ENCODE assay signal across 27 mouse cellular contexts in the genomic region with DNA sequence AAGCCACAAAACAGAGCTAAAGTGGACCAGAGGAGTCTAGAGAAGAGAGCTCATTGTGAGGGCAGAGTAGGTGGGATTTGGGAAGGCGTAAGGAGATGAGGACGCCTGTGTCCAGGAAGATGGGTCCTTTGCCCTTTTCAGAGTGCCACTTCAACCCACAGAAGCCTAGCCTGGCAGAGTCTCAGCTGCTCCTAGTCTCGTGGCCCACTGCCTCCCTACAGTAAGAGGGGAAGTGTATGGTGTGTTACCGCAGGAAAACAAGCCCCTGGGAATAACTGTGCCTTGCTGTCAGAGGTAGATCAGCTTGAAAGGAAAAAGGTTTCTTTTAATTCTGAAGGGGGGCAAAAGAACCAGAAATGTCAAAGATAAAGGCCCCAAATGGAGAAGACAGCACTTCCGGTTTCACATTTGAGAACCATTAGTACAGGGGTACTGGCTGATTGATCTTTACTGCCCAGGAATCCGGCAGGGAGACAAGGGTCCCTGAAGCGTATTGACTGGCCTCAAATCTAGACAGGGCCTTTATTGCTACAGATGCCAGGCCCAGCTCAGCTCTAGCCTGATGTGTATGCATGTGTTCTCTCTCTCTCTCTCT. TPM values are rescaled to one million over a fixed set of nuclear protein-coding genes. Genes with fewer than 3 reads are reported as not detected.
DNase-seq lines count a peak whose midpoint lies in the region; ATAC-seq and TF ChIP-seq lines count a peak whose summit lies in the region.
"Had no signal": no experiment of that assay in that cellular context is flagged by ENCODE, and none has a peak within 500 bp of the region (broad histone marks: within the 10 kb centered on the region; RNA-seq: fewer than 3 reads in every experiment).

No protein-coding gene starts in this region.

- no peak for ATAC-seq in heart, embryonic 12.5 days (ENCODE audit: insufficient number of reproducible peaks, low FRiP score)
- ATAC-seq in activated CD4-positive, CD25-positive, alpha-beta regulatory T cell, adult 4 months: peak; percentile 43
- no peak for ATAC-seq in embryonic facial prominence, embryonic 15.5 days (ENCODE audit: insufficient number of reproducible peaks, low FRiP score, low TSS enrichment, low read depth)
- no peak for ATAC-seq in forebrain, embryonic 16.5 days

- H3K9me3 ChIP-seq in heart, embryonic 12.5 days (replicated peaks): no peaks in the 10 kb centered on the region
- no peaks in the 10 kb centered on the region for H3K9me3 ChIP-seq in CH12.LX (replicated peaks; ENCODE audit: low read length)
- H3K9me3 ChIP-seq in embryonic facial prominence, embryonic 15.5 days (replicated peaks): no peaks in the 10 kb centered on the region
- H3K9me3 ChIP-seq in forebrain, embryonic 16.5 days (ENCODE audit: control insufficient read depth, low read length): no peaks in the 10 kb centered on the region
- H3K9me3 ChIP-seq: heart, embryonic 15.5 days had no signal

- peaks cover 24% of the 10 kb centered on the region for H3K36me3 ChIP-seq in heart, embryonic 12.5 days
- H3K36me3 ChIP-seq in CH12.LX (replicated peaks in 1 of 2; ENCODE audit: control insufficient read depth in 1 of 2, insufficient read depth in 1 of 2, low read length in 1 of 2): peaks cover 12 to 32% of the 10 kb centered on the region in 2 experiments
- 0 out of 2 replicates have a peak, but pooled peaks cover 11% of the 10 kb centered on the region for H3K36me3 ChIP-seq in embryonic facial prominence, embryonic 15.5 days
- no peaks in the 10 kb centered on the region for H3K36me3 ChIP-seq in forebrain, embryonic 16.5 days (ENCODE audit: control insufficient read depth, insufficient read depth)

- TF ChIP-seq RAD21 in CH12.LX (IDR thresholded peaks at IDR 0.05; ENCODE audit: low read depth, low read length): no peak

- no peaks in the 10 kb centered on the region for H3K27me3 ChIP-seq in heart, embryonic 12.5 days (replicated peaks)
- H3K27me3 ChIP-seq in CH12.LX (replicated peaks): no peaks in the 10 kb centered on the region
- no peaks in the 10 kb centered on the region for H3K27me3 ChIP-seq in embryonic facial prominence, embryonic 15.5 days
- no peaks in the 10 kb centered on the region for H3K27me3 ChIP-seq in forebrain, embryonic 16.5 days (replicated peaks; ENCODE audit: control insufficient read depth, insufficient read depth, low read length)
- H3K27me3 ChIP-seq: heart, embryonic 15.5 days had no signal

- TF ChIP-seq CTCF in CH12.LX (conservative IDR thresholded peaks at IDR 0.05 in 1 of 2, IDR thresholded peaks at IDR 0.05 in 1 of 2; ENCODE audit: low read depth in 2 of 2, low read length in 2 of 2): no peak
- TF ChIP-seq CTCF in layer of hippocampus, adult 2 months (conservative IDR thresholded peaks at IDR 0.05): no peak

- dilution Hi-C loops in CH12.LX (cut with MboI; ENCODE audit: extremely low pct_ligation_motif_present, extremely low pct_unique_long_range_greater_than_20kb, low sequenced_read_pairs): no loop called here

- H3K9ac ChIP-seq in heart, embryonic 12.5 days: 0 out of 2 replicates have a peak overlapping the region, but pooled peaks have one; percentile 1
- H3K9ac ChIP-seq in CH12.LX (ENCODE audit: insufficient read depth, low read depth): 0 out of 2 replicates have a peak overlapping the region, but pooled peaks have one; percentile 41
- no peak overlapping the region for H3K9ac ChIP-seq in embryonic facial prominence, embryonic 15.5 days
- H3K9ac ChIP-seq in forebrain, embryonic 16.5 days (replicated peaks; ENCODE audit: low read depth, low read length): no peak overlapping the region
- H3K9ac ChIP-seq: heart, embryonic 15.5 days had no signal

- 70% methylated on average over 7 of the region's 7 CpGs for WGBS in heart, embryonic 12.5 days
- WGBS in embryonic facial prominence, embryonic 15.5 days: 57% methylated on average over 7 of the region's 7 CpGs
- WGBS in forebrain, embryonic 16.5 days: 80% methylated on average over 7 of the region's 7 CpGs

- H3K27ac ChIP-seq in heart, embryonic 12.5 days (ENCODE audit: poor library complexity, severe bottlenecking): no peak overlapping the region
- H3K27ac ChIP-seq in CH12.LX (ENCODE audit: insufficient read depth, low read depth): no peak overlapping the region
- 0 out of 2 replicates have a peak overlapping the region, but pooled peaks have one; percentile 58 for H3K27ac ChIP-seq in embryonic facial prominence, embryonic 15.5 days (replicated peaks)
- no peak overlapping the region for H3K27ac ChIP-seq in forebrain, embryonic 16.5 days (ENCODE audit: low read length)
- no peak overlapping the region for H3K27ac ChIP-seq in layer of hippocampus, adult 2 months
- H3K27ac ChIP-seq: kidney, postnatal 0 days had no signal

- H3K4me2 ChIP-seq in heart, embryonic 12.5 days: no peak overlapping the region
- peak overlapping the region; percentile 47 for H3K4me2 ChIP-seq in CH12.LX (ENCODE audit: insufficient read depth, low read depth, poor library complexity, severe bottlenecking)
- H3K4me2 ChIP-seq in embryonic facial prominence, embryonic 15.5 days (replicated peaks): no peak overlapping the region
- H3K4me2 ChIP-seq in forebrain, embryonic 16.5 days (ENCODE audit: low read length): no peak overlapping the region
- H3K4me2 ChIP-seq: heart, embryonic 15.5 days had no signal

- H3K79me2 ChIP-seq in CH12.LX (replicated peaks; ENCODE audit: control insufficient read depth, extremely low read depth, insufficient read depth, poor library complexity, severe bottlenecking): no peaks in the 10 kb centered on the region

- H3K4me1 ChIP-seq in heart, embryonic 12.5 days (replicated peaks): peaks cover 23% of the 10 kb centered on the region
- peaks cover 18 to 48% of the 10 kb centered on the region in 2 experiments for H3K4me1 ChIP-seq in CH12.LX (ENCODE audit: control insufficient read depth in 1 of 2, insufficient read depth in 2 of 2)
- peaks cover 27% of the 10 kb centered on the region for H3K4me1 ChIP-seq in embryonic facial prominence, embryonic 15.5 days
- H3K4me1 ChIP-seq in forebrain, embryonic 16.5 days (replicated peaks; ENCODE audit: control insufficient read depth, insufficient read depth, low read length): peaks cover 2% of the 10 kb centered on the region; the same call in 1 of the 2 replicates

- DNase-seq in heart, adult 18-20 months: no peak
- no peak for DNase-seq in CH12.LX (ENCODE audit: extremely low read depth)
- no peak for DNase-seq in layer of hippocampus, adult 2 months (ENCODE audit: low spot score in 2 of 2)
- DNase-seq: cerebellum, adult 8-10 months; cerebellum, postnatal 36 days; embryo, embryonic 11 days; kidney, adult 11 months; left cerebral cortex, postnatal 4 days; liver; midbrain, embryonic 14.5 days had no signal

- TF ChIP-seq POLR2A in CH12.LX (IDR thresholded peaks at IDR 0.05; ENCODE audit: low read depth, low read length): no peak

- no peak overlapping the region for H3K4me3 ChIP-seq in heart, embryonic 12.5 days
- no peak overlapping the region for H3K4me3 ChIP-seq in CH12.LX (replicated peaks in 1 of 3; ENCODE audit: low read depth in 2 of 3, low read length in 2 of 3, poor library complexity in 1 of 3)
- no peak overlapping the region for H3K4me3 ChIP-seq in embryonic facial prominence, embryonic 15.5 days (replicated peaks)
- no peak overlapping the region for H3K4me3 ChIP-seq in forebrain, embryonic 16.5 days (replicated peaks; ENCODE audit: low read length)
- H3K4me3 ChIP-seq in layer of hippocampus, adult 2 months: no peak overlapping the region
- H3K4me3 ChIP-seq: heart, embryonic 15.5 days had no signal

- in situ Hi-C loops in CH12.LX (cut with MboI; ENCODE audit: low pct_ligation_motif_present, low pct_unique_long_range_greater_than_20kb, low sequenced_read_pairs): loop anchor here (5.0 kb wide), 1 partner anchor 46 kb away; a partner anchor contains a TSS

- TF ChIP-seq EP300 in CH12.LX (IDR thresholded peaks at IDR 0.05; ENCODE audit: low read length): no peak

RNA-seq across cellular contexts. Expression of a gene that starts 33.5 kb away (rescaled TPM):
- polyA plus RNA-seq in heart, embryonic 12.5 days (2016; fragmentation: Nextera tagmentation; extraction: Ambion mirVana): 0.13 TPM in 1 of 2 replicates, not detected in the other
- not detected for total RNA-seq in heart, adult 18-20 months (2021)
- total RNA-seq in CH12.LX (2012; rRNA removed) (0.04 and 0.17 TPM in 2 replicates), CH12.LX (2014; rRNA removed) (0.04 TPM in 1 of 2 replicates, not detected in the other)
- polyA plus RNA-seq in CH12.LX (2012; ENCODE audit: insufficient read length, low read depth): not detected in 2 replicates
- not detected for polyA plus RNA-seq in activated CD4-positive, CD25-positive, alpha-beta regulatory T cell, adult 4 months (2017; shearing (Covaris generic))
- 0.12 and 0.53 TPM in 2 replicates for polyA plus RNA-seq in embryonic facial prominence, embryonic 15.5 days (2015; fragmentation: Nextera tagmentation; extraction: Ambion mirVana)
- 0.15 TPM in 1 of 2 replicates, not detected in the other for polyA plus RNA-seq in forebrain, embryonic 16.5 days (2015; fragmentation: Nextera tagmentation; extraction: Ambion mirVana)
- 1 to 10 TPM in 1 of 2 experiments, under 1 TPM in 1; 0.49 to 1.1 TPM for total RNA-seq in layer of hippocampus, adult 2 months (2021)
- total RNA-seq: gastrocnemius, adult 8-10 months had no signal
- polyA plus RNA-seq: heart, embryonic 15.5 days; kidney, postnatal 0 days; liver, embryonic 16.5 days; neural tube, embryonic 11.5 days had no signal

RNA-seq across cellular contexts. Expression of a gene that starts 44.8 kb away (rescaled TPM):
- polyA plus RNA-seq in heart, embryonic 12.5 days (2016; fragmentation: Nextera tagmentation; extraction: Ambion mirVana): 22.7 and 24.5 TPM in 2 replicates
- 1 to 10 TPM; 6.5 to 7.4 TPM for total RNA-seq in heart, adult 18-20 months (2021)
- 8.8 and 14.1 TPM in 2 replicates for total RNA-seq in CH12.LX (2012; rRNA removed)
- total RNA-seq in CH12.LX (2014; rRNA removed): 5.9 and 7.9 TPM in 2 replicates
- polyA plus RNA-seq in CH12.LX (2012; ENCODE audit: insufficient read length, low read depth): 6.9 and 8.6 TPM in 2 replicates
- polyA plus RNA-seq in activated CD4-positive, CD25-positive, alpha-beta regulatory T cell, adult 4 months (2017; shearing (Covaris generic)): 1 to 10 TPM; 2.3 to 2.7 TPM
- polyA plus RNA-seq in embryonic facial prominence, embryonic 15.5 days (2015; fragmentation: Nextera tagmentation; extraction: Ambion mirVana): 23.2 and 25.0 TPM in 2 replicates
- 30.8 and 32.7 TPM in 2 replicates for polyA plus RNA-seq in forebrain, embryonic 16.5 days (2015; fragmentation: Nextera tagmentation; extraction: Ambion mirVana)
- 10 to 100 TPM; 30.3 TPM for total RNA-seq in layer of hippocampus, adult 2 months (2021)

RNA-seq across cellular contexts. Expression of a gene that starts 44.9 kb away (rescaled TPM):
- 11.0 and 14.2 TPM in 2 replicates for polyA plus RNA-seq in heart, embryonic 12.5 days (2016; fragmentation: Nextera tagmentation; extraction: Ambion mirVana)
- 1 to 10 TPM in 1 of 2 experiments, under 1 TPM in 1; 0.79 to 1.1 TPM for total RNA-seq in heart, adult 18-20 months (2021)
- total RNA-seq in CH12.LX (2012; rRNA removed) (6.8 and 7.3 TPM in 2 replicates), CH12.LX (2014; rRNA removed) (11.3 and 12.2 TPM in 2 replicates)
- 7.9 and 8.6 TPM in 2 replicates for polyA plus RNA-seq in CH12.LX (2012; ENCODE audit: insufficient read length, low read depth)
- polyA plus RNA-seq in activated CD4-positive, CD25-positive, alpha-beta regulatory T cell, adult 4 months (2017; shearing (Covaris generic)): 10 to 100 TPM in 1 of 2 experiments, 1 to 10 TPM in 1; 8.7 to 10.4 TPM
- polyA plus RNA-seq in embryonic facial prominence, embryonic 15.5 days (2015; fragmentation: Nextera tagmentation; extraction: Ambion mirVana): 18.4 and 18.5 TPM in 2 replicates
- 14.4 and 16.9 TPM in 2 replicates for polyA plus RNA-seq in forebrain, embryonic 16.5 days (2015; fragmentation: Nextera tagmentation; extraction: Ambion mirVana)
- 1 to 10 TPM; 6.3 to 6.8 TPM for total RNA-seq in layer of hippocampus, adult 2 months (2021)

RNA-seq across cellular contexts. Expression of a gene that starts 46.7 kb away (rescaled TPM):
- not detected in 2 replicates for polyA plus RNA-seq in heart, embryonic 12.5 days (2016; fragmentation: Nextera tagmentation; extraction: Ambion mirVana)
- not detected for total RNA-seq in heart, adult 18-20 months (2021)
- total RNA-seq in CH12.LX (2012; rRNA removed): 0.89 and 1.3 TPM in 2 replicates
- 0.77 and 0.90 TPM in 2 replicates for total RNA-seq in CH12.LX (2014; rRNA removed)
- 1.0 and 1.4 TPM in 2 replicates for polyA plus RNA-seq in CH12.LX (2012; ENCODE audit: insufficient read length, low read depth)
- polyA plus RNA-seq in activated CD4-positive, CD25-positive, alpha-beta regulatory T cell, adult 4 months (2017; shearing (Covaris generic)): under 1 TPM in 1 of 2 experiments, not detected in 1; 0.52 TPM
- not detected in 2 replicates for polyA plus RNA-seq in embryonic facial prominence, embryonic 15.5 days (2015; fragmentation: Nextera tagmentation; extraction: Ambion mirVana)
- not detected in 2 replicates for polyA plus RNA-seq in forebrain, embryonic 16.5 days (2015; fragmentation: Nextera tagmentation; extraction: Ambion mirVana)
- total RNA-seq in layer of hippocampus, adult 2 months (2021): not detected
- total RNA-seq: adrenal gland, adult 2 months; gastrocnemius, adult 8-10 months; hematopoietic stem cell, adult 5-6 weeks; layer of hippocampus, postnatal 14 days; left cerebral cortex, adult 8-10 months; left cerebral cortex, postnatal 4 days had no signal
- polyA plus RNA-seq: adrenal gland, adult 2 months; forebrain, embryonic 11.5 days; heart, embryonic 15.5 days; kidney, postnatal 0 days; large intestine, adult 2 months; liver, embryonic 16.5 days; midbrain, embryonic 14.5 days; neural tube, embryonic 11.5 days; small intestine, adult 2 months; urinary bladder, adult 2 months had no signal

RNA-seq across cellular contexts. Expression of a gene that starts 59.8 kb away (rescaled TPM):
- polyA plus RNA-seq in heart, embryonic 12.5 days (2016; fragmentation: Nextera tagmentation; extraction: Ambion mirVana): 0.54 and 0.83 TPM in 2 replicates
- under 1 TPM; 0.27 to 0.54 TPM for total RNA-seq in heart, adult 18-20 months (2021)
- 0.04 and 0.13 TPM in 2 replicates for total RNA-seq in CH12.LX (2012; rRNA removed)
- 0.08 and 0.12 TPM in 2 replicates for total RNA-seq in CH12.LX (2014; rRNA removed)
- polyA plus RNA-seq in CH12.LX (2012; ENCODE audit: insufficient read length, low read depth): 0.54 and 0.60 TPM in 2 replicates
- polyA plus RNA-seq in activated CD4-positive, CD25-positive, alpha-beta regulatory T cell, adult 4 months (2017; shearing (Covaris generic)): under 1 TPM; 0.19 to 0.24 TPM
- 1.1 and 1.9 TPM in 2 replicates for polyA plus RNA-seq in embryonic facial prominence, embryonic 15.5 days (2015; fragmentation: Nextera tagmentation; extraction: Ambion mirVana)
- polyA plus RNA-seq in forebrain, embryonic 16.5 days (2015; fragmentation: Nextera tagmentation; extraction: Ambion mirVana): 1.4 and 1.8 TPM in 2 replicates
- total RNA-seq in layer of hippocampus, adult 2 months (2021): 1 to 10 TPM; 3.9 to 4.5 TPM
- total RNA-seq: hematopoietic stem cell, adult 5-6 weeks had no signal

Comparison
In these comparisons a context has a peak if more than half of its experiments do, and no peak if none do; other contexts are left out.
1. H3K9ac ChIP-seq: peak in heart, embryonic 12.5 days (single experiment) and CH12.LX (single experiment); none in embryonic facial prominence, embryonic 15.5 days (single experiment) and forebrain, embryonic 16.5 days (single experiment).